Mouse (Mus musculus) embryonic facial prominence, embryonic 11.5 days (tissue): ENCODE results near the gene Spata2. TPM values are rescaled to one million over a fixed set of nuclear protein-coding genes. Genes with fewer than 3 reads are reported as not detected.

Experiments
- ATAC-seq: fragments of 200-750 bp; cut with Nextera tagmentation; replicated peaks from 2 replicates; pipeline ENCODE4 v1.8.0; 2017; ENCODE audit warnings: low read depth; ENCODE audit not compliant: insufficient number of reproducible peaks, low FRiP score, low TSS enrichment
- DNase-seq: peaks from one replicate; pipeline ENCODE4 v3.0.0-alpha.2; 2015; ENCODE audit warnings: low spot score
- H3K27ac ChIP-seq: fragments of 300-500 bp; sonication (generic); replicated peaks from 2 replicates; pipeline ENCODE4 v1.5.1; 2014; ENCODE audit warnings: mild to moderate bottlenecking, low read depth, low read length, control low read depth
- H3K27me3 ChIP-seq: fragments of 300-500 bp; sonication (generic); 2 replicates; pipeline ENCODE4 v1.6.1; 2014; ENCODE audit warnings: mild to moderate bottlenecking, low read length, moderate library complexity, mixed read lengths; ENCODE audit not compliant: control insufficient read depth, insufficient read depth
- H3K36me3 ChIP-seq: fragments of 300-500 bp; sonication (generic); replicated peaks from 2 replicates; pipeline ENCODE4 v1.6.1; 2014; ENCODE audit warnings: low read depth, mild to moderate bottlenecking, low read length, moderate library complexity, mixed read lengths; ENCODE audit not compliant: control insufficient read depth, insufficient read depth
- H3K4me1 ChIP-seq: fragments of 300-500 bp; sonication (generic); 2 replicates; pipeline ENCODE4 v1.6.1; 2014; ENCODE audit warnings: low read length, mixed read lengths; ENCODE audit not compliant: control insufficient read depth, insufficient read depth
- H3K4me2 ChIP-seq: fragments of 300-500 bp; sonication (generic); 2 replicates; pipeline ENCODE4 v1.6.1; 2014; ENCODE audit warnings: low read depth, mild to moderate bottlenecking, control low read depth, low read length, moderate library complexity
- H3K4me3 ChIP-seq: fragments of 300-500 bp; sonication (generic); 2 replicates; pipeline ENCODE4 v1.5.1; 2014; ENCODE audit warnings: low read depth, low read length, control low read depth
- H3K9ac ChIP-seq: fragments of 300-500 bp; sonication (generic); replicated peaks from 2 replicates; pipeline ENCODE4 v1.6.1; 2014; ENCODE audit warnings: mild to moderate bottlenecking, control low read depth, low read length
- H3K9me3 ChIP-seq: fragments of 300-500 bp; sonication (generic); replicated peaks from 2 replicates; pipeline ENCODE4 v1.6.1; 2016; ENCODE audit warnings: mild to moderate bottlenecking, low read length, inconsistent platforms, mixed read lengths; ENCODE audit not compliant: control insufficient read depth
- WGBS: fragments of 180-500 bp; shearing (Covaris S2); extraction: QIAGEN DNeasy Blood & Tissue Kit; methylation state at CpG from one replicate; pipeline ENCODE4 v1.1.7; 2014; 5-methylcytosine and 5-hydroxymethylcytosine counted together
- polyA plus RNA-seq: library from polyadenylated mRNA; unstranded; fragments of >200 nt; fragmentation: Nextera tagmentation; extraction: Ambion mirVana; gene quantifications from 2 replicates; pipeline ENCODE4 v1.2.1, GENCODE M21; 2014

Gene Spata2
- polyA plus RNA-seq, 1 experiment from 2014 or later: 12.1 TPM

DNA sequence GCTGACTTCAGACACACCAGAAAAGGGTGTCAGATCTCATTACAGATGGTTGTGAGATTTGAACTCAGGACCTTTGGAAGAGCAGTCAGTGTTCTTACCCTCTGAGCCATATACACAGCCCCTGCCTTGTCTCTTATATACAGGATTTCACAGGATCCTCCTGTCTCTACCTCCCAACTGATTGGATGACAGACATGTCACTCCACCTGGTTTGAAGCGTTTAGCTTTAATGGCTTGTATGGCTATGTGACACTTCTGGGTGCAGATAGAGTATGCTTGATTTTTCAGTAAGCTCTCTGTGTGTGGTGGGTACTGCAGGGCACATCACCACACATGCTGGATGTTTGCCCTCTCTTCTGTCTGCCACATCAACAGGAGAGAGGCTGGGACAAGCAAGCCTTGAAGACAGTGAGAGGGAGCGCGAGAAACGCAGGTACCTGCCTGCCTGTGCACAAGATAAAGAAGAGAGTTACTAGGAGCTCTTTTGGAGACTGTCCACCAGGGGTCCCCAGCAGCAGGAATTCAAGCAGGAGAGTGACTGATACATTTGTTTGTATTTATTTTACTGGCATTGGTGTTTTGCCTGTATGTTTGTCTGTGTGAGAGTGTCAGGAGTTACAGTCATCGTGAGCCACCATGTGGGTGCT lies 27.0 kb upstream of the Spata2 start:
- Histone ChIP-seq H3K27me3 (no peaks in the 10 kb centered on the region), H3K4me2 (no peak overlapping the region), H3K9me3 (no peaks in the 10 kb centered on the region), H3K9ac (no peak overlapping the region), H3K27ac (no peak overlapping the region), H3K36me3 (peaks cover 6% of the 10 kb centered on the region; the same call in 1 of the 2 replicates), H3K4me1 (no peaks in the 10 kb centered on the region), H3K4me3 (no peak overlapping the region)
- 83% methylated on average over 5 of the region's 5 CpGs for WGBS
- DNase-seq: no peak
- ATAC-seq: no peak

DNA sequence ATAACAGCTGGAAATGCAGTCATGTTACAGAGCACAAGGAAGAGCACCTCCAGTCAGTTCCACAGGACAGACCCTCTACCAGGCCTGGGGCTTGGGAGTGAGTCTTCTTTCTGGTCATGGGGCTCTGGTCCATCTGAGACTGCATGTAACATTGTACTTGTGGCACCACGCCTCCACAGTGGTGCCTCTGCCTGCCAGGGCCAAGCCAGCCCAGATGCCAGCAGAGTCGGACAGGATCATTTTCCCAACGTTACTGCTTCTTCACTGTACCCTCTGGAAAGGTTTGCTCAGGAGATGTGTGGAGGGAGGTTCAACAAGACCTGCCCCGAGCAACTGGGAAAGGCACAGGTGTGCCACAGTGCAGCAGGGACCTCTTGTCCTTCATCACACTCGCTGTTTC lies 23.0 kb upstream of the Spata2 start:
- H3K9me3 ChIP-seq: no peaks in the 10 kb centered on the region

DNA sequence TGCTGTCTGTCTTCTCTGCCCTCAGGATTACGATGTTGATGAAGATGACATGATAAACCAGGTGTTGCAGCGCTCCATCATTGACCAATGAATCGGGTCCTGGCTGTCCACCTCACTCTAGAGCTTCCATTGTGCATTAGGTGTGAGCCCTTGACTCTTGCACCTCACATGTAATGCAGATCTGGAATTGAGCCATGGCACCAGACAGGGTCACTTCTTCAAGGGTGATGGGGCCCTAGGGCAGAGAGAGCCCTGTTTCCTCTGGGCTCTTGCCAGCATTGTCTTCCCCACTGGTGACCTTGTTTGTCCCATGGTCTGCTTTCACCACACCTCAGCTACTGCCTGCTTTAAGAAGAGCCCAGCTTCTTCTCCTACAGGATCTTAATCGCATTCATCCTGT lies 22.0 kb upstream of the Spata2 start:
- Histone ChIP-seq H3K36me3 (peaks cover 19% of the 10 kb centered on the region), H3K9me3 (no peaks in the 10 kb centered on the region), H3K4me1 (no peaks in the 10 kb centered on the region), H3K27ac (no peak overlapping the region), H3K4me2 (no peak overlapping the region), H3K27me3 (no peaks in the 10 kb centered on the region), H3K9ac (no peak overlapping the region), H3K4me3 (no peak overlapping the region)
- DNase-seq: no peak
- WGBS: 99% methylated on average over 4 of the region's 4 CpGs
- no peak for ATAC-seq

More for the DNA sequence above, 23.0 kb upstream of the Spata2 start:
- Histone ChIP-seq H3K27ac (no peak overlapping the region), H3K27me3 (no peaks in the 10 kb centered on the region), H3K4me2 (no peak overlapping the region), H3K9ac (no peak overlapping the region), H3K4me1 (no peaks in the 10 kb centered on the region), H3K36me3 (peaks cover 17% of the 10 kb centered on the region), H3K4me3 (no peak overlapping the region)
- ATAC-seq (no peak), DNase-seq (no peak)
- WGBS: 92% methylated on average over 5 of the region's 5 CpGs

GRCm38 (mm10) chr2:167512970-167513369 lies 20.3 kb upstream of the Spata2 start:
- Histone ChIP-seq H3K4me1 (no peaks in the 10 kb centered on the region), H3K27ac (no peak overlapping the region), H3K36me3 (peaks cover 19% of the 10 kb centered on the region), H3K9me3 (no peaks in the 10 kb centered on the region), H3K27me3 (no peaks in the 10 kb centered on the region), H3K4me3 (no peak overlapping the region), H3K9ac (no peak overlapping the region), H3K4me2 (no peak overlapping the region)
- no peak for ATAC-seq
- 91% methylated on average over 5 of the region's 5 CpGs for WGBS
- DNase-seq: no peak

GRCm38 (mm10) chr2:167512365-167512764 lies 19.7 kb upstream of the Spata2 start:
- no peak overlapping the region for H3K9ac ChIP-seq
- H3K4me1 ChIP-seq: no peaks in the 10 kb centered on the region
- no peaks in the 10 kb centered on the region for H3K9me3 ChIP-seq
- H3K4me3 ChIP-seq: no peak overlapping the region
- H3K36me3 ChIP-seq: peaks cover 19% of the 10 kb centered on the region
- no peak overlapping the region for H3K27ac ChIP-seq
- no peak for ATAC-seq
- DNase-seq: no peak
- no peak overlapping the region for H3K4me2 ChIP-seq
- 93% methylated on average over 9 of the region's 9 CpGs for WGBS
- H3K27me3 ChIP-seq: no peaks in the 10 kb centered on the region

- Histone ChIP-seq H3K9ac (no peak overlapping the region), H3K27me3 (no peaks in the 10 kb centered on the region), H3K4me2 (no peak overlapping the region), H3K36me3 (peaks cover 18% of the 10 kb centered on the region), H3K4me3 (no peak overlapping the region), H3K9me3 (no peaks in the 10 kb centered on the region), H3K27ac (no peak overlapping the region), H3K4me1 (no peaks in the 10 kb centered on the region)
- ATAC-seq: no peak
- DNase-seq: no peak
- 88% methylated on average over 3 of the region's 3 CpGs for WGBS
These were observed 17.8 kb upstream of the Spata2 start for GRCm38 (mm10) chr2:167510485-167510884.

- no peaks in the 10 kb centered on the region for H3K9me3 ChIP-seq
- ATAC-seq (no peak), DNase-seq (no peak)
- H3K4me3 ChIP-seq: no peak overlapping the region
- H3K27me3 ChIP-seq: no peaks in the 10 kb centered on the region
- H3K27ac ChIP-seq: no peak overlapping the region
- H3K36me3 ChIP-seq: peaks cover 8% of the 10 kb centered on the region
- no peak overlapping the region for H3K9ac ChIP-seq
- no peaks in the 10 kb centered on the region; the same call in 1 of the 2 replicates for H3K4me1 ChIP-seq
- H3K4me2 ChIP-seq: no peak overlapping the region
- WGBS: 93% methylated on average over 4 of the region's 4 CpGs
These were observed 15.9 kb upstream of the Spata2 start for GRCm38 (mm10) chr2:167508569-167508968.

DNA sequence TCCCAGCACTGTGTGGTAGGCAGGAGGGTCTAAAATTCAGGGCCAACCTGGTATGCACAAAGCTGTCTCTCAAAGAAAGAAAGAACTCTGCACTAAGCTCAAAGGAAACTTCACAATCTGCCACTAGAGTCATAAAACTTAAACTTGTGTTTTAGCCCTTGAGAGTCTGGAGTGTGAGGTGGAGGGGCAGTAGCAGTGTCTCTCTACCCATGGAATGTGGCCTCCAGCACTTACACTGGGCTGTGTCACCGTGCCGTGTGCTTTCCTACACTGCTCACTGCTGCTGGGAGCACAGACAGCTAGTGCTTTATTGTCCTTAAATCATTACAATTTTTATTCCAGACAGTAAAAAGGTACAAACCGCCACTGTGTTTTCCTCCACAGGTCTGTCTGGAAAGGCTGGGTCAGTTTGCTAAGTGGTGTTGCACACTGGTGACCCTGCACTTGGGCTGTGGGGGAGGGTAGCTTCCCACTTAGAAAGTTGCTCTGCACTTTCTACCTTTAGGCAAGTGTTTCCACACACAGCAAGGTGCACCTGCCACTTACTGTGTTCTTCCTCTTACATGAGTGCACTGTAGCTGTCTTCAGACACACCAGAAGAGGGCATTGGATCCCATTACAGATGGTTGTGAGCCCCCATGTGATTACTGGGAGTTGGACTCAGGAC lies 15.2 kb upstream of the Spata2 start:
- H3K27me3 ChIP-seq: no peaks in the 10 kb centered on the region
- WGBS: 99% methylated on average over 3 of the region's 3 CpGs
- DNase-seq: no peak
- no peak overlapping the region for H3K9ac ChIP-seq
- H3K9me3 ChIP-seq: no peaks in the 10 kb centered on the region
- H3K4me1 ChIP-seq: no peaks in the 10 kb centered on the region; the same call in 1 of the 2 replicates
- H3K36me3 ChIP-seq: peaks cover 6% of the 10 kb centered on the region
- H3K4me3 ChIP-seq: no peak overlapping the region
- no peak overlapping the region for H3K27ac ChIP-seq
- no peak for ATAC-seq
- no peak overlapping the region for H3K4me2 ChIP-seq
